Mouse (Mus musculus) cerebellum, adult 11 months (tissue): ENCODE measurements around the gene Fcgr2b.
"Not testable (repeated sequence)": the region's sequence is repeated elsewhere in the genome, so short reads cannot be mapped to it uniquely, and the experiment has no call there.

Experiments used
- DNase-seq: peaks from one replicate; pipeline ENCODE4 v3.0.0; 2022

Fcgr2b gene

GRCm38 (mm10) chr1:170976447-170976846 is at the start of gene Fcgr2b:
TSS of gene Fcgr2b (minus strand) at chr1:170976547.
- no peak for DNase-seq

- DNase-seq: no peak
These were observed 43.1 kb upstream of the Fcgr2b start for GRCm38 (mm10) chr1:171019311-171019950.

GRCm38 (mm10) chr1:171018737-171019136 is 42.4 kb upstream of the Fcgr2b start, which contains the start of gene Fcgr4:
TSS of gene Fcgr4 (plus strand) at chr1:171018920.
- no peak for DNase-seq

GRCm38 (mm10) chr1:171017468-171018158 is 41.3 kb upstream of the Fcgr2b start:
- DNase-seq: no peak

GRCm38 (mm10) chr1:171016676-171017356 is 40.5 kb upstream of the Fcgr2b start:
- no peak for DNase-seq

- DNase-seq: no peak
These were observed 35.4 kb upstream of the Fcgr2b start for GRCm38 (mm10) chr1:171011733-171012132.

- DNase-seq: no peak
These were observed 30.6 kb upstream of the Fcgr2b start for GRCm38 (mm10) chr1:171006905-171007304.

- no peak for DNase-seq
These were observed 30.0 kb upstream of the Fcgr2b start for GRCm38 (mm10) chr1:171006335-171006734.

- DNase-seq: no peak
These were observed 29.2 kb upstream of the Fcgr2b start for GRCm38 (mm10) chr1:171005586-171005985.

- DNase-seq: no peak
These were observed 28.7 kb upstream of the Fcgr2b start for GRCm38 (mm10) chr1:171005081-171005480.

- DNase-seq: no peak
These were observed 23.5 kb upstream of the Fcgr2b start for GRCm38 (mm10) chr1:170999811-171000210.

GRCm38 (mm10) chr1:170997756-170998655 is 21.7 kb upstream of the Fcgr2b start:
- no peak for DNase-seq

GRCm38 (mm10) chr1:170996753-170997152 is 20.4 kb upstream of the Fcgr2b start:
- peak; percentile 34 for DNase-seq

GRCm38 (mm10) chr1:170996034-170996433 is 19.7 kb upstream of the Fcgr2b start:
- no peak for DNase-seq

GRCm38 (mm10) chr1:170992550-170992949 is 16.2 kb upstream of the Fcgr2b start:
- no peak for DNase-seq

- DNase-seq: no peak
These were observed 13.3 kb upstream of the Fcgr2b start for GRCm38 (mm10) chr1:170989656-170990055.

GRCm38 (mm10) chr1:170985861-170986260 is 9.5 kb upstream of the Fcgr2b start:
- no peak for DNase-seq

- DNase-seq: no peak
These were observed 8.7 kb upstream of the Fcgr2b start for GRCm38 (mm10) chr1:170985092-170985491.

- no peak for DNase-seq
These were observed 6.7 kb upstream of the Fcgr2b start for GRCm38 (mm10) chr1:170983066-170983465.

GRCm38 (mm10) chr1:170982301-170982700 is 6.0 kb upstream of the Fcgr2b start:
- DNase-seq: no peak

GRCm38 (mm10) chr1:170981679-170982078 is 5.3 kb upstream of the Fcgr2b start:
- not testable (repeated sequence) for DNase-seq

GRCm38 (mm10) chr1:170978601-170979000 is 2.3 kb upstream of the Fcgr2b start:
- DNase-seq: no peak

- no peak for DNase-seq
These were observed 591 bp downstream of the Fcgr2b start for GRCm38 (mm10) chr1:170975751-170976161.
